Mouse (Mus musculus) heart, postnatal 0 days (tissue): ENCODE data around the gene En2. TPM values are rescaled to one million over a fixed set of nuclear protein-coding genes. Genes with fewer than 3 reads are reported as not detected.

Source experiments
- ATAC-seq: fragments of 200-750 bp; cut with Nextera tagmentation; 2 replicates; pipeline ENCODE4 v1.8.0; 2017; ENCODE audit warnings: low read depth, moderate number of reproducible peaks, moderate library complexity; ENCODE audit not compliant: insufficient read depth
- DNase-seq: peaks from one replicate; pipeline ENCODE4 v3.0.0-alpha.2; 2016; ENCODE audit warnings: low spot score
- H3K27ac ChIP-seq: fragments of 300-500 bp; sonication (generic); 2 replicates; pipeline ENCODE4 v1.5.1; 2014; ENCODE audit warnings: low read depth, mild to moderate bottlenecking
- H3K27me3 ChIP-seq: fragments of 300-500 bp; sonication (generic); 2 replicates; pipeline ENCODE4 v1.6.1; 2014; ENCODE audit warnings: low read length, mixed read lengths; ENCODE audit not compliant: control insufficient read depth, insufficient read depth
- H3K36me3 ChIP-seq: fragments of 300-500 bp; sonication (generic); replicated peaks from 2 replicates; pipeline ENCODE4 v1.6.1; 2014; ENCODE audit warnings: low read length, mixed read lengths; ENCODE audit not compliant: control insufficient read depth, insufficient read depth
- H3K4me1 ChIP-seq: fragments of 300-500 bp; sonication (generic); 2 replicates; pipeline ENCODE4 v1.6.1; 2014; ENCODE audit warnings: antibody characterized with exemption; ENCODE audit not compliant: control insufficient read depth, insufficient read depth
- H3K4me2 ChIP-seq: fragments of 300-500 bp; sonication (generic); 2 replicates; pipeline ENCODE4 v1.6.1; 2014; ENCODE audit warnings: low read depth, mild to moderate bottlenecking, low read length, moderate library complexity
- H3K4me3 ChIP-seq: fragments of 300-500 bp; sonication (generic); 2 replicates; pipeline ENCODE4 v1.5.1; 2014; ENCODE audit warnings: low read depth, low read length
- H3K9ac ChIP-seq: fragments of 300-500 bp; sonication (generic); replicated peaks from 2 replicates; pipeline ENCODE4 v1.6.1; 2014; ENCODE audit warnings: low read depth, low read length, mixed read lengths
- H3K9me3 ChIP-seq: fragments of 300-500 bp; sonication (generic); replicated peaks from 2 replicates; pipeline ENCODE4 v1.6.1; 2016; ENCODE audit warnings: low read length; ENCODE audit not compliant: control insufficient read depth
- CTCF ChIP-seq: IDR thresholded peaks from 2 replicates; pipeline ENCODE4 v1.5.1; 2016; ENCODE audit warnings: antibody characterized with exemption, control low read depth, low read depth
- EP300 ChIP-seq: IDR thresholded peaks from 2 replicates; pipeline ENCODE4 v1.6.1; 2016; ENCODE audit warnings: antibody characterized with exemption, low read depth
- WGBS: fragments of 180-500 bp; shearing (Covaris S2); extraction: QIAGEN DNeasy Blood & Tissue Kit; methylation state at CpG from one replicate; pipeline ENCODE4 v1.1.7; 2014; 5-methylcytosine and 5-hydroxymethylcytosine counted together
- polyA plus RNA-seq: library from polyadenylated mRNA; unstranded; fragments of >200 nt; fragmentation: Nextera tagmentation; extraction: Ambion mirVana; gene quantifications from 2 replicates; pipeline ENCODE4 v1.2.1, GENCODE M21; 2015
- total RNA-seq: library from RNA; depleted of rRNA; stranded (reverse); fragments of >200 nt; gene quantifications from 2 replicates; pipeline ENCODE4 v1.2.3, GENCODE M21; 2014; ENCODE audit warnings: low replicate concordance

The En2 gene
- total and polyA plus RNA-seq, 2 experiments from 2014 or later: not detected

- no peak overlapping the region for H3K9ac ChIP-seq
- no peaks in the 10 kb centered on the region for H3K36me3 ChIP-seq
- no peaks in the 10 kb centered on the region for H3K9me3 ChIP-seq
- TF ChIP-seq CTCF: peak; percentile 59
- no peak for TF ChIP-seq EP300
- no peak overlapping the region for H3K27ac ChIP-seq
- DNase-seq (peak; percentile 65), ATAC-seq (peak; percentile 71)
- H3K4me2 ChIP-seq: no peak overlapping the region
- H3K27me3 ChIP-seq: peaks cover 96% of the 10 kb centered on the region
- peaks cover 7% of the 10 kb centered on the region; the same call in 1 of the 2 replicates for H3K4me1 ChIP-seq
- H3K4me3 ChIP-seq: peak overlapping the region; percentile 14; the same call in 1 of the 2 replicates
- 2% methylated on average over 27 of the region's 27 CpGs for WGBS
Measured at GRCm38 (mm10) chr5:28122491-28123454, 42.7 kb upstream of the En2 start.

GRCm38 (mm10) chr5:28123455-28123825 lies 42.1 kb upstream of the En2 start:
- Histone ChIP-seq H3K36me3 (no peaks in the 10 kb centered on the region), H3K4me3 (peak overlapping the region; percentile 14; the same call in 1 of the 2 replicates), H3K4me2 (no peak overlapping the region), H3K9ac (no peak overlapping the region), H3K4me1 (peaks cover 2% of the 10 kb centered on the region; the same call in 1 of the 2 replicates), H3K9me3 (no peaks in the 10 kb centered on the region), H3K27me3 (peaks cover 96% of the 10 kb centered on the region), H3K27ac (no peak overlapping the region)
- TF ChIP-seq EP300: no peak
- TF ChIP-seq CTCF: no peak
- no peak for ATAC-seq
- DNase-seq: no peak
- 6% methylated on average over 11 of the region's 11 CpGs for WGBS

- H3K27me3 ChIP-seq: peaks cover 91% of the 10 kb centered on the region
- no peak for ATAC-seq
- DNase-seq: no peak
Measured at GRCm38 (mm10) chr5:28124321-28125230, 40.9 kb upstream of the En2 start.

GRCm38 (mm10) chr5:28128851-28129250 lies 36.6 kb upstream of the En2 start:
- no peak for TF ChIP-seq CTCF
- no peak for TF ChIP-seq EP300
- no peak overlapping the region for H3K27ac ChIP-seq
- H3K27me3 ChIP-seq: peaks cover 68% of the 10 kb centered on the region
- no peaks in the 10 kb centered on the region for H3K4me1 ChIP-seq
- no peak overlapping the region for H3K4me3 ChIP-seq
- DNase-seq: no peak
- no peak overlapping the region for H3K4me2 ChIP-seq
- H3K9me3 ChIP-seq: no peaks in the 10 kb centered on the region
- no peaks in the 10 kb centered on the region for H3K36me3 ChIP-seq
- 47% methylated on average over 1 of the region's 1 CpGs for WGBS
- no peak for ATAC-seq
- H3K9ac ChIP-seq: no peak overlapping the region

More at GRCm38 (mm10) chr5:28124321-28125230, 40.9 kb upstream of the En2 start:
- TF ChIP-seq CTCF: no peak
- no peak for TF ChIP-seq EP300
- no peak overlapping the region for H3K9ac ChIP-seq
- H3K27ac ChIP-seq: no peak overlapping the region
- no peak overlapping the region for H3K4me2 ChIP-seq
- no peaks in the 10 kb centered on the region for H3K9me3 ChIP-seq
- H3K4me3 ChIP-seq: peak overlapping the region; percentile 8; the same call in 1 of the 2 replicates
- no peaks in the 10 kb centered on the region for H3K36me3 ChIP-seq
- H3K4me1 ChIP-seq: no peaks in the 10 kb centered on the region
- 4% methylated on average over 28 of the region's 28 CpGs for WGBS

GRCm38 (mm10) chr5:28132231-28132630 lies 33.3 kb upstream of the En2 start:
- 68% methylated on average over 5 of the region's 5 CpGs for WGBS
- H3K9ac ChIP-seq: no peak overlapping the region
- DNase-seq (no peak), ATAC-seq (no peak)
- no peaks in the 10 kb centered on the region for H3K36me3 ChIP-seq
- H3K9me3 ChIP-seq: no peaks in the 10 kb centered on the region
- H3K4me1 ChIP-seq: no peaks in the 10 kb centered on the region
- H3K4me3 ChIP-seq: no peak overlapping the region
- TF ChIP-seq EP300 (no peak), CTCF (no peak)
- H3K27me3 ChIP-seq: peaks cover 54% of the 10 kb centered on the region
- no peak overlapping the region for H3K4me2 ChIP-seq
- H3K27ac ChIP-seq: no peak overlapping the region
